Mouse (Mus musculus) adrenal gland, postnatal 0 days (tissue): Measurements from ENCODE around the gene Chaf1a. TPM values are rescaled to one million over a fixed set of nuclear protein-coding genes. Genes with fewer than 3 reads are reported as not detected.

Experiments
- polyA plus RNA-seq: library from polyadenylated mRNA; unstranded; fragments of >200 nt; fragmentation: Nextera tagmentation; extraction: Ambion mirVana; gene quantifications from 2 replicates; pipeline ENCODE4 v1.2.1, GENCODE M21; 2015

Gene Chaf1a
- polyA plus RNA-seq, result 7.3 and 8.5 TPM in 2 replicates

GRCm38 (mm10) chr17:56040030-56040856, at the start of gene Chaf1a:
Gene Chaf1a, plus strand, starts transcription at chr17:56040439.

DNA sequence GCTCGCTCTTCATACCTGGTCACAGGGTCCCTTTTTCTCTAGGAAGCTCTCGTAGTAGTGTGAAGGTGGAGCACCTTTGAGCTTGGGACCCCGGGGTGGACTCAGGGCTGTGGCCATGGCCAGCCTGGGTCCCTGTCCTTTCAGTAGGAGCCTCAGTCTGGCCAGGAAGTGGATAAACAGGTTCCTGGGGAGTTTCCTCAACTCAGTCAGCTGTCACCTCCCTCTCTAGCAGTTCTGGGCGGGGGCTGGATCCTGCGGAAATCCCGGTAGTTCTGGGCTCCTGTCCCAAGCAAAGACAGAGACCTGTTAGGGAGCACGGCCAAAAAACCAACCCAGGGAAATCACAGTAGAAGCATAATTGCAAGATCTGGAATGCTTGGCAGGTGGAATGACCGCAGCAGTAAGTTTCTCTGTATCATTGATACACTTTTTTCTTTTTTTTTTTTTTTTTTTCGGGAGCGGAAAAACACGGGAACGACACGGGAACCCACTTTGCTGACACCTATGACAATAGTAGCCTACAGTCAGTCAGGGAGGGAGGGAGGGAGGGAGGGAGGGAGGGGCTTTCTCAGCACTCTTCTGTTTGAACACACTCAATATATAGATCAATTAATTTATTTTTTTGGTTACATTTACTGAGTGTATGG, 34.7 kb upstream of the Chaf1a start, which contains the start of the genes Stap2 and Mpnd:
Gene Stap2, minus strand, starts transcription at position 170 of the 647 bp plus-strand sequence.
Gene Mpnd, plus strand, starts transcription at position 297 of the 647 bp plus-strand sequence.

GRCm38 (mm10) chr17:56036176-56036900, 3.9 kb upstream of the Chaf1a start, which contains the start of gene Sh3gl1:
Gene Sh3gl1, minus strand, starts transcription at chr17:56036635.

DNA sequence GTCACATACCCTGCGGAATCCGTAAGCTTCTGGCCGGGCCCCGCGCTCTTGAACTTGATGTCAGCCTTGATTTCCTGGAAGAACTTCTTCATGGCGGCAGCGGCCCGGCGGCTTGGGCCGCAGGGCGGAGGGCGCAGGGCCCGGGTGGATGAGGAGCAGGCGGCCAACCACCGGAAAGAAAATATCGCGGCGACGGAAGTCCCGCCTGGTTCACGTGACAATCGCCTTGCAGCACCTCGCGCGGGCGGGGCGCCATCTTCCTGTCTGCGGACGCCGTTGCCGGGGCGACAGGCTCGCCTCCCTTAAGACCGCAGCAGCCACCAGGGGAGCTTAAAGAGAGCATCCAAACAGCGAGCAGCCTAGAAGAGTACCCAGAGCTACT, 34.6 kb downstream of the Chaf1a start, which contains the start of gene Ubxn6:
Gene Ubxn6, minus strand, starts transcription at position 202 of the 382 bp plus-strand sequence.

GRCm38 (mm10) chr17:56078880-56079795, 38.9 kb downstream of the Chaf1a start, which contains the start of gene Hdgfl2:
Gene Hdgfl2, plus strand, starts transcription at chr17:56079634.

GRCm38 (mm10) chr17:56109219-56110051, 69.2 kb downstream of the Chaf1a start, which contains the start of gene Plin4:
Gene Plin4, minus strand, starts transcription at chr17:56109803.

GRCm38 (mm10) chr17:56117251-56117710, 77.0 kb downstream of the Chaf1a start, which contains the start of gene Plin5:
Gene Plin5, minus strand, starts transcription at chr17:56117596.

GRCm38 (mm10) chr17:56121826-56122225, 81.6 kb downstream of the Chaf1a start, which contains the start of gene Lrg1:
Gene Lrg1, minus strand, starts transcription at chr17:56122001.

Other genes with a start within 250 kb of the Chaf1a start
- 8.9 and 11.5 TPM in 2 replicates for gene Zfp119a, start 161.5 kb upstream of the Chaf1a start, polyA plus RNA-seq
- gene Zfp959, start 148.3 kb upstream of the Chaf1a start, polyA plus RNA-seq, result 8.4 and 8.9 TPM in 2 replicates
- gene Zfp119b, start 90.9 kb upstream of the Chaf1a start, polyA plus RNA-seq, result 7.0 and 12.4 TPM in 2 replicates
- 2.4 and 3.5 TPM in 2 replicates for gene Ebi3, start 87.8 kb upstream of the Chaf1a start, polyA plus RNA-seq
- 14.2 and 14.9 TPM in 2 replicates for gene Yju2, start 81.3 kb upstream of the Chaf1a start, polyA plus RNA-seq
- gene Shd, start 70.0 kb upstream of the Chaf1a start, polyA plus RNA-seq, result 8.4 and 15.4 TPM in 2 replicates
- 7.7 and 25.6 TPM in 2 replicates for gene Fsd1, start 53.9 kb upstream of the Chaf1a start, polyA plus RNA-seq
- gene Stap2, start 34.9 kb upstream of the Chaf1a start, polyA plus RNA-seq, result 5.5 and 7.1 TPM in 2 replicates
- gene Mpnd, start 34.7 kb upstream of the Chaf1a start, polyA plus RNA-seq, result 70.3 and 75.4 TPM in 2 replicates
- 79.6 and 91.6 TPM in 2 replicates for gene Sh3gl1, start 3.8 kb upstream of the Chaf1a start, polyA plus RNA-seq
- 73.6 and 77.1 TPM in 2 replicates for gene Ubxn6, start 34.6 kb downstream of the Chaf1a start, polyA plus RNA-seq
- 46.2 and 64.5 TPM in 2 replicates for gene Hdgfl2, start 39.2 kb downstream of the Chaf1a start, polyA plus RNA-seq
- 0.09 and 0.21 TPM in 2 replicates for gene Plin4, start 69.4 kb downstream of the Chaf1a start, polyA plus RNA-seq
- gene Plin5, start 77.2 kb downstream of the Chaf1a start, polyA plus RNA-seq, result 5.7 and 12.9 TPM in 2 replicates
- gene Lrg1, start 81.6 kb downstream of the Chaf1a start, polyA plus RNA-seq, result 17.9 and 20.3 TPM in 2 replicates
- 1.5 and 1.6 TPM in 2 replicates for gene Sema6b, start 99.9 kb downstream of the Chaf1a start, polyA plus RNA-seq
- 4.6 and 6.2 TPM in 2 replicates for gene Tnfaip8l1, start 122.0 kb downstream of the Chaf1a start, polyA plus RNA-seq
- gene Mydgf, start 143.5 kb downstream of the Chaf1a start, polyA plus RNA-seq, result 93.6 and 111 TPM in 2 replicates
- gene Dpp9, start 178.5 kb downstream of the Chaf1a start, polyA plus RNA-seq, result 13.6 and 15.4 TPM in 2 replicates
- gene Fem1a, start 216.4 kb downstream of the Chaf1a start, polyA plus RNA-seq, result 7.6 and 9.1 TPM in 2 replicates
- 4.1 and 7.2 TPM in 2 replicates for gene Ticam1, start 236.3 kb downstream of the Chaf1a start, polyA plus RNA-seq